10 mouse cellular contexts compared by ENCODE assay signal in genomic region chr3:75542852-75543251, GRCm38 (mm10). TPM values are rescaled to one million over a fixed set of nuclear protein-coding genes. Genes with fewer than 3 reads are reported as not detected.
DNase-seq lines count a peak whose midpoint lies in the region; ATAC-seq lines count a peak whose summit lies in the region.
"Had no signal": no experiment of that assay in that cellular context is flagged by ENCODE, and none has a peak within 500 bp of the region (broad histone marks: within the 10 kb centered on the region; RNA-seq: fewer than 3 reads in every experiment).

No protein-coding gene starts in this region.

- H3K4me2 ChIP-seq in heart, embryonic 16.5 days (ENCODE audit: low read depth, low read length) = no peak overlapping the region
- H3K4me2 ChIP-seq: hindbrain, embryonic 13.5 days had no signal

- no peaks in the 10 kb centered on the region for H3K27me3 ChIP-seq in heart, embryonic 16.5 days (ENCODE audit: control insufficient read depth, insufficient read depth, low read length)
- H3K27me3 ChIP-seq: hindbrain, embryonic 13.5 days had no signal

- H3K27ac ChIP-seq in heart, embryonic 16.5 days (ENCODE audit: low read length) = no peak overlapping the region; the same call in 1 of the 2 replicates
- H3K27ac ChIP-seq: hindbrain, embryonic 13.5 days had no signal

- WGBS in heart, embryonic 16.5 days = 49% methylated on average over 3 of the region's 3 CpGs

- no peak overlapping the region for H3K4me3 ChIP-seq in heart, embryonic 16.5 days (ENCODE audit: low read length)
- H3K4me3 ChIP-seq: erythroblast, embryonic 14.5 days; hindbrain, embryonic 13.5 days had no signal

- H3K4me1 ChIP-seq in heart, embryonic 16.5 days (ENCODE audit: control insufficient read depth, insufficient read depth, low read length) = peaks cover 13% of the 10 kb centered on the region

- peak; percentile 19 for DNase-seq in embryo, embryonic 10 days (ENCODE audit: low spot score)
- no peak for DNase-seq in embryo, embryonic 11 days
- peak; percentile 82 for DNase-seq in A20 (ENCODE audit: low read depth, low spot score)
- peak; percentile 62 for DNase-seq in liver
- DNase-seq in frontal cortex, postnatal 10 days (ENCODE audit: low spot score in 2 of 2) = no peak
- DNase-seq in natural killer cell, adult 2 months (ENCODE audit: low spot score in 2 of 2) = no peak

- H3K36me3 ChIP-seq in heart, embryonic 16.5 days (ENCODE audit: control insufficient read depth, insufficient read depth) = 0 out of 2 replicates have a peak, but pooled peaks cover 2% of the 10 kb centered on the region

- peak; percentile 52; the same call in 1 of the 2 replicates for ATAC-seq in heart, embryonic 16.5 days (replicated peaks; ENCODE audit: extremely low read depth, insufficient read depth, low FRiP score)
- no peak for ATAC-seq in erythroblast, adult 5-6 weeks (replicated peaks; ENCODE audit: low FRiP score, poor library complexity, severe bottlenecking)

- no peak overlapping the region for H3K9ac ChIP-seq in heart, embryonic 16.5 days (ENCODE audit: low read length)
- H3K9ac ChIP-seq: hindbrain, embryonic 13.5 days had no signal

- no peaks in the 10 kb centered on the region for H3K9me3 ChIP-seq in heart, embryonic 16.5 days (replicated peaks; ENCODE audit: control insufficient read depth, low read length)
- H3K9me3 ChIP-seq: hindbrain, embryonic 13.5 days had no signal

RNA-seq across cellular contexts. Expression of gene Pdcd10, which starts 13.8 kb away (rescaled TPM):
- 49.8 and 56.2 TPM in 2 replicates for polyA plus RNA-seq in heart, embryonic 16.5 days (2015; fragmentation: Nextera tagmentation; extraction: Ambion mirVana)
- total RNA-seq in erythroblast, adult 5-6 weeks (2015; ENCODE audit: low replicate concordance) = 33.9 and 44.2 TPM in 2 replicates
- 59.8 and 72.5 TPM in 2 replicates for total RNA-seq in erythroblast, adult 5-6 weeks (2017; ENCODE audit: low replicate concordance)

RNA-seq across cellular contexts. Expression of gene Serpini1, which starts 14.5 kb away (rescaled TPM):
- polyA plus RNA-seq in heart, embryonic 16.5 days (2015; fragmentation: Nextera tagmentation; extraction: Ambion mirVana) = 3.5 and 3.9 TPM in 2 replicates
- 1.2 and 2.3 TPM in 2 replicates for total RNA-seq in erythroblast, adult 5-6 weeks (2015; ENCODE audit: low replicate concordance)
- 0.26 and 0.28 TPM in 2 replicates for total RNA-seq in erythroblast, adult 5-6 weeks (2017; ENCODE audit: low replicate concordance)
- polyA plus RNA-seq: erythroblast, embryonic 14.5 days had no signal

Comparison
In these comparisons a context has a peak if more than half of its experiments do, and no peak if none do; other contexts are left out.
1. DNase-seq: peak in embryo, embryonic 10 days (single experiment), A20 (single experiment) and liver (single experiment); none in embryo, embryonic 11 days (single experiment), frontal cortex, postnatal 10 days (0 of 2) and natural killer cell, adult 2 months (0 of 2).